28 mouse cellular contexts compared by ENCODE assay signal in genomic region chr9:48410217-48411035, GRCm38 (mm10). TPM values are rescaled to one million over a fixed set of nuclear protein-coding genes. Genes with fewer than 3 reads are reported as not detected.
DNase-seq lines count a peak whose midpoint lies in the region; ATAC-seq and TF ChIP-seq lines count a peak whose summit lies in the region.
"Had no signal": no experiment of that assay in that cellular context is flagged by ENCODE, and none has a peak within 500 bp of the region (broad histone marks: within the 10 kb centered on the region; RNA-seq: fewer than 3 reads in every experiment).

No protein-coding gene starts in this region.

- no peaks in the 10 kb centered on the region for H3K9me3 ChIP-seq in embryonic facial prominence, embryonic 14.5 days (ENCODE audit: control insufficient read depth, low read length)
- no peaks in the 10 kb centered on the region for H3K9me3 ChIP-seq in embryonic facial prominence, embryonic 10.5 days
- no peaks in the 10 kb centered on the region for H3K9me3 ChIP-seq in lung, postnatal 0 days (ENCODE audit: low read length)
- H3K9me3 ChIP-seq in hindbrain, embryonic 12.5 days (replicated peaks) = no peaks in the 10 kb centered on the region
- no peaks in the 10 kb centered on the region for H3K9me3 ChIP-seq in midbrain, embryonic 10.5 days (replicated peaks)
- H3K9me3 ChIP-seq: embryonic facial prominence, embryonic 15.5 days; forebrain, embryonic 12.5 days; hindbrain, embryonic 13.5 days; midbrain, embryonic 15.5 days; neural tube, embryonic 12.5 days had no signal

- no peaks in the 10 kb centered on the region; the same call in 1 of the 2 replicates for H3K4me1 ChIP-seq in embryonic facial prominence, embryonic 14.5 days (ENCODE audit: control insufficient read depth, insufficient read depth, low read length)
- H3K4me1 ChIP-seq in embryonic facial prominence, embryonic 10.5 days = no peaks in the 10 kb centered on the region
- no peaks in the 10 kb centered on the region for H3K4me1 ChIP-seq in lung, postnatal 0 days (ENCODE audit: insufficient read depth, low read depth, low read length)
- H3K4me1 ChIP-seq in hindbrain, embryonic 12.5 days = no peaks in the 10 kb centered on the region
- H3K4me1 ChIP-seq in midbrain, embryonic 10.5 days = peaks cover 7% of the 10 kb centered on the region
- H3K4me1 ChIP-seq: embryonic facial prominence, embryonic 15.5 days; forebrain, embryonic 12.5 days; hindbrain, embryonic 13.5 days; midbrain, embryonic 15.5 days; neural tube, embryonic 12.5 days had no signal

- H3K9ac ChIP-seq in embryonic facial prominence, embryonic 14.5 days (ENCODE audit: low read depth, low read length) = no peak overlapping the region
- no peak overlapping the region for H3K9ac ChIP-seq in lung, postnatal 0 days (replicated peaks; ENCODE audit: low read depth)
- H3K9ac ChIP-seq in hindbrain, embryonic 12.5 days = no peak overlapping the region
- H3K9ac ChIP-seq: embryonic facial prominence, embryonic 15.5 days; forebrain, embryonic 12.5 days; forebrain, postnatal 0 days; hindbrain, embryonic 13.5 days; lung, embryonic 14.5 days; midbrain, embryonic 15.5 days; neural tube, embryonic 12.5 days had no signal

- no peaks in the 10 kb centered on the region for H3K27me3 ChIP-seq in embryonic facial prominence, embryonic 14.5 days (replicated peaks; ENCODE audit: control insufficient read depth, insufficient read depth, low read length)
- no peaks in the 10 kb centered on the region for H3K27me3 ChIP-seq in embryonic facial prominence, embryonic 10.5 days (replicated peaks; ENCODE audit: low read depth, poor library complexity, severe bottlenecking)
- H3K27me3 ChIP-seq in lung, postnatal 0 days (replicated peaks; ENCODE audit: insufficient read depth, low read length) = no peaks in the 10 kb centered on the region
- H3K27me3 ChIP-seq in hindbrain, embryonic 12.5 days = no peaks in the 10 kb centered on the region
- peaks cover under 1% of the 10 kb centered on the region; the same call in 1 of the 2 replicates for H3K27me3 ChIP-seq in midbrain, embryonic 10.5 days (ENCODE audit: low read depth, poor library complexity, severe bottlenecking)
- H3K27me3 ChIP-seq: embryonic facial prominence, embryonic 15.5 days; forebrain, embryonic 12.5 days; hindbrain, embryonic 13.5 days; midbrain, embryonic 15.5 days; neural tube, embryonic 12.5 days; Patski had no signal

- no peak overlapping the region for H3K4me3 ChIP-seq in embryonic facial prominence, embryonic 14.5 days (ENCODE audit: low read depth, low read length)
- H3K4me3 ChIP-seq in embryonic facial prominence, embryonic 10.5 days = no peak overlapping the region
- H3K4me3 ChIP-seq in lung, postnatal 0 days (ENCODE audit: low read depth, low read length) = no peak overlapping the region
- no peak overlapping the region for H3K4me3 ChIP-seq in hindbrain, embryonic 12.5 days
- no peak overlapping the region for H3K4me3 ChIP-seq in midbrain, embryonic 10.5 days
- H3K4me3 ChIP-seq: embryonic facial prominence, embryonic 15.5 days; forebrain, embryonic 12.5 days; hindbrain, embryonic 13.5 days; midbrain, embryonic 15.5 days; neural tube, embryonic 12.5 days had no signal

- TF ChIP-seq EP300 in lung, postnatal 0 days (IDR thresholded peaks at IDR 0.05) = no peak

- no peak for ATAC-seq in embryonic facial prominence, embryonic 14.5 days (ENCODE audit: low read depth)
- no peak for ATAC-seq in lung, postnatal 0 days
- ATAC-seq in granulocyte monocyte progenitor cell, adult 5-6 weeks (replicated peaks; ENCODE audit: poor library complexity, severe bottlenecking) = peak; percentile 68
- ATAC-seq in hindbrain, embryonic 12.5 days (ENCODE audit: low FRiP score) = no peak
- ATAC-seq: forebrain, postnatal 0 days; intestine, postnatal 0 days; midbrain, embryonic 15.5 days; Patski had no signal

- 74% methylated on average over 6 of the region's 6 CpGs for WGBS in embryonic facial prominence, embryonic 14.5 days
- WGBS in embryonic facial prominence, embryonic 10.5 days = 89% methylated on average over 6 of the region's 6 CpGs
- 47% methylated on average over 6 of the region's 6 CpGs for WGBS in lung, postnatal 0 days
- 89% methylated on average over 6 of the region's 6 CpGs for WGBS in hindbrain, embryonic 12.5 days
- WGBS in midbrain, embryonic 10.5 days = 89% methylated on average over 6 of the region's 6 CpGs

- no peak overlapping the region for H3K27ac ChIP-seq in embryonic facial prominence, embryonic 14.5 days (replicated peaks; ENCODE audit: low read depth, low read length)
- no peak overlapping the region for H3K27ac ChIP-seq in embryonic facial prominence, embryonic 10.5 days (replicated peaks)
- H3K27ac ChIP-seq in lung, postnatal 0 days (ENCODE audit: low read length) = no peak overlapping the region
- no peak overlapping the region for H3K27ac ChIP-seq in hindbrain, embryonic 12.5 days
- H3K27ac ChIP-seq in midbrain, embryonic 10.5 days (replicated peaks) = no peak overlapping the region
- H3K27ac ChIP-seq: embryonic facial prominence, embryonic 15.5 days; forebrain, embryonic 12.5 days; hindbrain, embryonic 13.5 days; midbrain, embryonic 15.5 days; neural tube, embryonic 12.5 days; stomach, postnatal 0 days had no signal

- H3K36me3 ChIP-seq in embryonic facial prominence, embryonic 14.5 days (ENCODE audit: control insufficient read depth, insufficient read depth, low read length) = no peaks in the 10 kb centered on the region
- no peaks in the 10 kb centered on the region for H3K36me3 ChIP-seq in embryonic facial prominence, embryonic 10.5 days (replicated peaks)
- H3K36me3 ChIP-seq in lung, postnatal 0 days (ENCODE audit: insufficient read depth, low read length) = no peaks in the 10 kb centered on the region
- no peaks in the 10 kb centered on the region for H3K36me3 ChIP-seq in hindbrain, embryonic 12.5 days
- no peaks in the 10 kb centered on the region for H3K36me3 ChIP-seq in midbrain, embryonic 10.5 days
- H3K36me3 ChIP-seq: embryonic facial prominence, embryonic 15.5 days; forebrain, embryonic 12.5 days; hindbrain, embryonic 13.5 days; midbrain, embryonic 15.5 days; neural tube, embryonic 12.5 days had no signal

- no peak overlapping the region for H3K4me2 ChIP-seq in embryonic facial prominence, embryonic 14.5 days (ENCODE audit: low read depth, low read length)
- no peak overlapping the region for H3K4me2 ChIP-seq in lung, postnatal 0 days (replicated peaks; ENCODE audit: low read depth, low read length)
- no peak overlapping the region for H3K4me2 ChIP-seq in hindbrain, embryonic 12.5 days (replicated peaks)
- H3K4me2 ChIP-seq: embryonic facial prominence, embryonic 15.5 days; forebrain, embryonic 12.5 days; heart, embryonic 11.5 days; hindbrain, embryonic 13.5 days; lung, embryonic 14.5 days; midbrain, embryonic 15.5 days; neural tube, embryonic 12.5 days had no signal

- TF ChIP-seq CTCF in lung, postnatal 0 days (IDR thresholded peaks at IDR 0.05) = no peak

- peak; percentile 19 for DNase-seq in embryonic facial prominence, embryonic 14.5 days (ENCODE audit: low spot score)
- DNase-seq in embryonic facial prominence, embryonic 10.5 days (ENCODE audit: low spot score) = no peak
- peak; percentile 43 for DNase-seq in lung, postnatal 0 days (ENCODE audit: low spot score)
- DNase-seq in lung, postnatal 4 days = no peak
- no peak for DNase-seq in midbrain, embryonic 10.5 days (ENCODE audit: low spot score)
- no peak for DNase-seq in urinary bladder, postnatal 25 days (ENCODE audit: low spot score)
- DNase-seq: adrenal gland, postnatal 10 days; cerebellum, adult 11-12 months; cerebellum, adult 9-11 months; forebrain, postnatal 0 days; heart, postnatal 36 days; kidney, adult 9 months; kidney, postnatal 10 days; lung, embryonic 14.5 days; right cerebral cortex, postnatal 4 days; thymus, adult 18-20 months; thymus, postnatal 25 days had no signal

RNA-seq across cellular contexts. Expression of gene Nxpe2, which starts 57.2 kb away (rescaled TPM):
- polyA plus RNA-seq in embryonic facial prominence, embryonic 14.5 days (2014; fragmentation: Nextera tagmentation; extraction: Ambion mirVana) = 1.0 and 1.6 TPM in 2 replicates
- 0.68 and 1.1 TPM in 2 replicates for polyA plus RNA-seq in embryonic facial prominence, embryonic 10.5 days (2016; fragmentation: Nextera tagmentation; extraction: Ambion mirVana)
- polyA plus RNA-seq in lung, postnatal 0 days (2015; fragmentation: Nextera tagmentation; extraction: Ambion mirVana) = 3.5 and 4.4 TPM in 2 replicates
- 0.17 and 4.9 TPM in 2 replicates for total RNA-seq in granulocyte monocyte progenitor cell, adult 5-6 weeks (2014; fragmentation: Nextera tagmentation)
- total RNA-seq in granulocyte monocyte progenitor cell, adult 5-6 weeks (2017) = 1.7 and 2.6 TPM in 2 replicates
- polyA plus RNA-seq in hindbrain, embryonic 12.5 days (2016; fragmentation: Nextera tagmentation; extraction: Ambion mirVana) = 0.69 and 0.76 TPM in 2 replicates
- polyA plus RNA-seq in midbrain, embryonic 10.5 days (2016; fragmentation: Nextera tagmentation; extraction: Ambion mirVana) = 0.76 and 0.96 TPM in 2 replicates
- total RNA-seq: forebrain, postnatal 0 days had no signal

Comparison
In these comparisons a context has a peak if more than half of its experiments do, and no peak if none do; other contexts are left out.
1. DNase-seq: peak in embryonic facial prominence, embryonic 14.5 days (single experiment) and lung, postnatal 0 days (single experiment); none in embryonic facial prominence, embryonic 10.5 days (single experiment), lung, postnatal 4 days (0 of 2), midbrain, embryonic 10.5 days (single experiment) and urinary bladder, postnatal 25 days (single experiment).